Mouse (Mus musculus) lung, postnatal 25 days (tissue): ENCODE measurements around the gene N4bp1.

Experiments
- DNase-seq: peaks from one replicate; pipeline ENCODE4 v3.0.0; 2022; ENCODE audit warnings: low spot score

Gene N4bp1

DNA sequence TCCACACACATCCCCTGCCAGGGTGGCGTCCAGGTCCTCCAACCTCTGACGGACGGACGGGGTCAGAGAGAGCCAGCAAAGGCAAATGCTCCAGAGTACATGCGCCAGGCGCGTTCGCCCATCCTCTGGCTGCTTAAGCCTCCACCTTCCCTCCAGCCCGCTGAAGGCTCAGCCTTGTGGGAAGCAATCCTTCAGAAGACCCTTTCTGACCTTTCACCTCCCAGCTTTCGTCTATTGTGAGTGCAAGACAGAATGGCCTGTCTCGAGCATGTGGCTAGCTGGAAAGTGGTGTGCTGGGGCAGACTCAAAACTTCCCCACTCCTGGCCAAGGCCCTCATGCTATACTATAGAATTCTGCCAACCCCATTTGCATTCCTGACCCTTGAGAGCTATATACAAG lies 30.4 kb downstream of the N4bp1 start:
- no peak for DNase-seq

- no peak for DNase-seq
These were observed 31.1 kb downstream of the N4bp1 start for GRCm38 (mm10) chr8:86853989-86854373.

DNA sequence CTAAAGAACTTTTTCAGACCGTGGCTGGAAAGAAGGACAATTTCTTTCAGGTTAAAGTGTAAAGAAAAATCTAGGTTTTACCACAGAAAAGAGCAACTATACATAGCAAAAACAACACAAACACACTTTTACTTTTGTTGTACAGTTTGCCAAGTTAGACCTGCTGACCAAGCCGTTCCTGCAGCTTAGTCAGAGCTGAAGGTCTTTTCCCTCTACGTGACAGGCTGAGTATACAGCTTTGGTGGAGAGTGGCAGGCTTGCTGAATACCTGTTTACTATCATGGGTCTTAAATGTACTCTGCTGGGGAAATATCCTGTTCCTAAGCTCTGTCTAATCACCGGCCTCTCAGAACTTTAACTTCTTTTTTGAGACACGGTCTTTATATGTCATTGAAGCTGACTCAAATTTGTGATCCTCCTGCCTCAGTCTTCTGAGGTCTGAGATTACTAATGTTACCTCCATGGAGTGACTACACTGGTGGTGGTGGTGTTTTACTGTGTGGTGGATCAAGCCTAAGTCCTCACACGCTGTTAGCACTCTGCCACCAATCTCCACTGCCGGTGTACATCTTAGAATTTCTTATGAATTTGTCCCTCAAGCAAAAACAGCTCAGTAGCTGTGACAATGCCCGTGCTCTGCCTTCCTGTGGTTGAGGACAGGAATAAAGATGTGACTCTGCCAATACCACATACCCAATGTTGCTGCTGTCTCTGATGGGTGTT lies 31.6 kb downstream of the N4bp1 start:
- DNase-seq = no peak

DNA sequence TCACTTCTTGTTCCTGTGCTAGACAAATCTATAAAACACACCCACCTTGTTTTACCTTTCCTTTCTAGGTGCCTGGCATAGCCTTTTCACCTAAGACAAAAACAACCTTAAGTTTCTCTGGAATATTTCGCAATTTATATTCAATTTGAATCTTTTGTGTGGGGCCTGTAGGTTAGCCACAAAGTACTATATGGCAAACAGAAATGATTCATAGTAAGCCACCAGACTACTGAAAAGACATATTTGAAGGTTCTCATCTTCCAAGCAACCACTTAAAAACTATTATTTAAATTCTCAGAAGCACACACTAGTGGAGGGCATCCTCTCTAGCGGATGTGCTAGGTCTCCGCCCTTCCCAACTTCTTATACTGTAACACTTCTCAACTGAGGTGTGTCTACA lies 32.6 kb downstream of the N4bp1 start:
- no peak for DNase-seq

DNA sequence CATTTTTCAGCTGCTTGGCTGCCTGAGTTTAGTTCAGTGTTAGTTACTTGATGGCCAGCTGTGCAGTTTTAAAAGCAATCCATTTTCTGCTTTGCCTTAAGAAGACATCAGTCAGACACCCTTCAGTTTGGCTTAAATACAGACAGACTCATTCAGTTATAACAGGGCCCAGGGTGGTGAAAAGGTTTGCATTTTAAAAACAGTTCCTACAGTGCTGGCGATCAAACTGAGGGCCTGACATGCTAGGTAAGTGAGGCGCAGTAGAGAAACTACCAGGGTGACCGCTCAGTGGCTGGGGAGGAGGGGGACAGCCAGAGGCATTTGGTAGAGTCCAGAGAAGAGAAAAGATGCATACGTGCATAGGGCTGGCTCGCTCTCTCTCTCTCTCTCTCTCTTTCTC lies 36.2 kb downstream of the N4bp1 start:
- DNase-seq = no peak

DNA sequence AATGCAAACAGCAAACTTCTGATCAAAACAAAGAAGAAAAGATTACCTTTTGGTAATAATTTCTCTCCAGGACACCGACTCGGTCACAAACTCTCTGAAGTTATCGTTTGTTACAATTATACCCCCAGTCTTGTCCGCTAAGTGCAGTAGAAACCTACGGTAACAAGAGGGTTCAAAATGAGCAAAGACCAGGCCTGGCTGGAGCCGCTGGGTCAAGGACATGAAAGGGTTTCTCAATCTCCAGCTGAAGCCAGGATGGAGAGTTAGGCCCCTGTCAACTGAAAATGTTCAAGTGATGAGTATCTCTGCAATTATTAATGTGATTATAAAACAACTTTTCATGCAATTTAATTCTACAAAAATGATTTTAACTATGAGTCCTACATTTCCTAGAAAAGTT lies 36.7 kb downstream of the N4bp1 start:
- no peak for DNase-seq

DNA sequence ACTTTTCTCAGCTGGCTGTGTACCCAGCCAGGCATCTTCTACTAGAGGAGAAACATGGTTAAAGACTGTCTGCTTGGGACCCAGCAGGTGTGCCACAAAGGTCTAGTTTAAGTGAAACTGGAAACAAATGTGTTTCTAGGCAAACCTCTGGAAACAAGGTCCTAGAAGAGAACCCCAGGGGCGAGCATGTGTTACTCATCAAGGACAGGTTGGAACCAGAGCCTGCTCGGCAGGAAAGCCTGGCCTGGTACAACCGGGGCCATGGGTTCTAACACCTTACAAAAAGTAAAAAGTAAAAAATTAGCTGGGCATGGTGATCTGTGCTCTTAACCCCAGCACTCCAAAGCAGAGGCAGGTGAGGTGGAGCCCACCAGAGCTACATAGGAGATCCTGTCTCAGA lies 38.0 kb downstream of the N4bp1 start:
- no peak for DNase-seq

DNA sequence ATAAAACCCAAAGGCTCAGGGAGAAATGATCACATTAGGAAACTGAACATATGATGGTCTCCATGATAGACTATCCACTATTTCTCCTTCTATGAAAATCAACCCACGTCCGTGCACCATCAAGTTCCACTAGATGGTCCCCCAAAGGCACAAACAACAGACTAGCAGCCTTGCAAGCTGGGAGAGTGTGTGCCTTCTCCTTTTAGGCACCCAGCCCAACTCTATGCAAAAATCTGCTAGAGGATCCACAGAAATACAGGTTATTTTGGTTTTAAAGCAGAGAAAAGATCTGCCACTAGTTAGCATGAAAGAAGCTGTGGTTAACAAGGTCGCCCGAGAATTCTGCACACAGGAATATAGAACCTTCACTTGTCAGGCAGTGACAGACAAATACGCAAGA lies 39.2 kb downstream of the N4bp1 start:
- no peak for DNase-seq

DNA sequence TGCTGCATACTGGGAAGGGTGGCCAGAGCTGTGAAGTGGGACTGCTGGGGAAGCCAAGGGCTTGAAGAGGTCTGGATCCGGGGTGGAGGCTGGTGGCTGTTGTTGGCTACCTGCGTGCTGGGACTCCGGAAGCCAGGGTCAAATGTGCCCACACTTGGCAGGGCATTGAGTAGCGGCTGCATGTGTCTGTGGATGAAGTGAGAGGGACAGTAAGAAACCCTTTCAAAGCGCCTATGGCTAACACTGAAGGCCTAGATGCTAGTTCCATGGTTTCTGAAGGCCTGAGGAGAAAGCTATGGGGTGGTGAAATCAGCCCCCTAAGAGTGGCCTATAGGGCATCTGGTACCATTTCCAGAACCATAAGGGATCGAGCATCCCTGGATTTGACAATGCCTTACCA lies 40.2 kb downstream of the N4bp1 start:
- DNase-seq = no peak

DNA sequence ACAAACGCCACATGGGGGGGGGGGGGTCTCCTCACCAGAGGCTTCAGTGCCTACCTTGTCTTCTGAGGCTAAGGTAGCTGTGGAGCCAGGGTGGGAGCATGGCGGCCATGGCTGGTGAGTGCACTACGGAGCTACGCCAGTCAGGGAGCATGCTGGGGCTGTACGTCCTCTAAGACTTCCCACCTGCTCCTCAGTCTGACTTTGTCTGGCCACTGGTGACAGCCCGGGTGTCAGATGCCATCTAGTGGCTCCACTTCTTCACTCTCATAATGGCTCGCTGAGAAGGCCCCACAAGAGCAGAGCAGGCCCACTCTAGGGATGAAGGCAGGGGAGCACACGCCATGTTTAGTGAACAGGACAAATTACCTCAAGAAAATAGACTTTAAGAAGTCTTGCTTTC lies 41.2 kb downstream of the N4bp1 start:
- peak; percentile 33 for DNase-seq

GRCm38 (mm10) chr8:86841556-86842309 lies 43.3 kb downstream of the N4bp1 start:
- no peak for DNase-seq

DNA sequence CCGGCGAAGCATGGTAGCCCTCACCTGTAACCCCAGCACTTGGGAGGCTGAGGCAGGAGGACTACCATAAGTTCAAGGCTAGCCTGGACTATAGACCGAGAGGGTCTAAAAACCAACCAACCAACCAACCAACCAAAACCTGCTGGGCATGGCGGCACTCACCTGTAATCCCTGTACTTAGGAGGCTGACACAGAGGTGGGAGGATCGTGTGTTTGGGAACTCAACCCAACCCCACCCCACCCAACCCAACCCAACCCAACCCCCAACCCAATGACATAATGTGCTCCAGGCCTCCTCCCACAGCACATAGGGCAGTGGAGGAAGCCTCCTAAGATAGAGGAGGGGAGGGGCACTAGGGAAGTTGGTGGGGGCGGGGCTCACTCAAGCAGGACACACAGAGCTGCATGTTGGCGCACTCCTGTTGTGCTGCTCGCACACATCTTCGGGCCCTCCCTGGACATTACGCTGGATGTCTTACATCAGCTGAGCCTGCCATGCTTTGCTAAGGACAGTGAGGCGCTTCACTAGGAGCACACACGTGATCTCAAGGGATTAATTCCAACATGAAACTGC lies 44.9 kb downstream of the N4bp1 start:
- no peak for DNase-seq

DNA sequence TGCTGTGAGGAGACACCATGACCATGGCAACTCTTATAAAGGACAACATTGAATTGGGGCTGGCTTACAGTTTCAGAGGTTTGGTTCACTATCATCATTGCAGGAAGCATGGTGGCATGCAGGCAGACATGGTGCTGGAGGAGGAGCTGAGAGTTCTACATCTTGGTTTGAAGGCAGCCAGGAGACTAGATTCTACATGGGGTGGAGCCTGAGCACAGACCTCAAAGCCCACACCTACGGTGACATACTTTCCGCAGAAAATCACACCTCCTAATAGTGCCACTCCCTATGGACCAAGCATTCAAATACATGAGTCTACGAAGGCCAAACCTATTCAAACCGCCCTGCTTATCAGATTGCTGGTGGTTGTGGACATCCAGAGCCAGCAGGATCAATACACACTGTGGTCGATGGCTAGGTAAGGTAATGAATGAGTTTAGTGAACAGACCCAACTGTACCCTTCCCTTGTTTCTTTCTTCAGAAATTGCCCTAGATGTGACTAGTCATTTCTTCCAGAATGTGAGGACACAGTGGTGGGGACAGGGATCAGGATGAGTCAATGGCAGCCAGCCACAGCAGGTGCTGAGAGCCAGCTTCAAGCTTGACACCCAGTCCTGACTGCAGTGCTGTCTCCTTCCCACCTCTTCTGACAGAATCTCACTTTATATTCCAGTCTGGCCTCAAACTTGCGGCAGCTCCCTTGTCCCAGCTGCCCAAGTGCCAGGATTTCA lies 46.2 kb downstream of the N4bp1 start:
- DNase-seq = no peak

DNA sequence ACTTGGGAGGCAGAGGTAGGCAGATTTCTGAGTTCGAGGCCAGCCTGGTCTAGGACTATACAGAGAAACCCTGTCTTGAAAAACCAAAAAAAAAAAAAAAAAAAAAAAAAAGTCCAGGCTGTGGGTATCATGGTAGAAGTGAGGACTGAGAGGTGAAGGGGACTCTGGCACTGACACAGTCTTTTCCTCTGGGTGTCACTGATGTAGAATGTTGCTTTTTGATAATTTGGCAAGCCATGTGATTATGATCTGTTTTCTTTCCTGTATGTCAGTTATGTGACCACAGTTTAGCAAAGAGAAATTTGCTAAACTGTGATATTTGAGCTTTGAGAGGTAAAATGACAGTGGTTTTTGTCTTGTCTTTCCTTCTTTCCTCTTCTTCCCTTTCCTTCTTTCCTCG lies 47.8 kb downstream of the N4bp1 start:
- DNase-seq = no peak

GRCm38 (mm10) chr8:86835881-86836280 lies 49.2 kb downstream of the N4bp1 start:
- no peak for DNase-seq

GRCm38 (mm10) chr8:86834496-86835260 lies 50.4 kb downstream of the N4bp1 start:
- no peak for DNase-seq

GRCm38 (mm10) chr8:86833937-86834336 lies 51.1 kb downstream of the N4bp1 start:
- no peak for DNase-seq

- DNase-seq = no peak
These were observed 56.1 kb downstream of the N4bp1 start for GRCm38 (mm10) chr8:86828925-86829324.

DNA sequence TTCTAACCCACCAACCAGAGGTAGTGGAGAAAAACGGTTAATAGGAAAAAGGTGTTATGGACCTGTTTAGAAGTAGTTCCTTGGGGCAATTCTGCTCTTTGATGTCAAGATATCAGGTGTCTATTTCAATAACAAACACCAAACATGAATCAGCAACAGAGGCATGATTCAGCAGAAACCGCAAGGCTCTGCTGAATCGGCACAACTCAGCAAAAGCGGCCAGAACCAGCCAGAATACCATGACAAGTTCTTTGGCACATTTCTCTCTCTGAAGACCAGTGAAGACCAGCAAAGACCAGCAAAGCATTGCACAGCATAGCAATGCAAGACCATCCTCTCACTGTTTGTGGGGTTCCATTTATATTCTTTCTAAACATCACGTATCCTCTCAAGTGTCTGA lies 57.9 kb downstream of the N4bp1 start:
- DNase-seq = no peak

DNA sequence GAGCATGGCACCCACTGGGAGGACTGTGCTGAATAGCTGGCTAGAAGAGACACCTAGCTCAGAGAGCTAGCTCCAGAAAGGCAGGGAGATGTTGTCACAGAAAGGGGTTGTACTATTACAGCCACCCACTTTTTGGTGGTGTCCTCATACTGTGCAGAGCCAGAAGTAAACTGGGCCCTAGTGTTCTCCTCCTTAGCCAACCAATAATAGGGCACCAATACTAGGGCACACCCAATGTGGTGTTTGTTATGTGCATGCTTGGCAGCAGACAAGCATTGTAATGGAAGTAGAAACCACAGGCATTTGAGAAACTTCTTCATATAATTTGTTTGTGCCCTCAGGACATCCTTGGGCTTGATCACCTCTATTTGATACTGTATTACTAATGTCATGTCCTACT lies 58.5 kb downstream of the N4bp1 start:
- DNase-seq = no peak

DNA sequence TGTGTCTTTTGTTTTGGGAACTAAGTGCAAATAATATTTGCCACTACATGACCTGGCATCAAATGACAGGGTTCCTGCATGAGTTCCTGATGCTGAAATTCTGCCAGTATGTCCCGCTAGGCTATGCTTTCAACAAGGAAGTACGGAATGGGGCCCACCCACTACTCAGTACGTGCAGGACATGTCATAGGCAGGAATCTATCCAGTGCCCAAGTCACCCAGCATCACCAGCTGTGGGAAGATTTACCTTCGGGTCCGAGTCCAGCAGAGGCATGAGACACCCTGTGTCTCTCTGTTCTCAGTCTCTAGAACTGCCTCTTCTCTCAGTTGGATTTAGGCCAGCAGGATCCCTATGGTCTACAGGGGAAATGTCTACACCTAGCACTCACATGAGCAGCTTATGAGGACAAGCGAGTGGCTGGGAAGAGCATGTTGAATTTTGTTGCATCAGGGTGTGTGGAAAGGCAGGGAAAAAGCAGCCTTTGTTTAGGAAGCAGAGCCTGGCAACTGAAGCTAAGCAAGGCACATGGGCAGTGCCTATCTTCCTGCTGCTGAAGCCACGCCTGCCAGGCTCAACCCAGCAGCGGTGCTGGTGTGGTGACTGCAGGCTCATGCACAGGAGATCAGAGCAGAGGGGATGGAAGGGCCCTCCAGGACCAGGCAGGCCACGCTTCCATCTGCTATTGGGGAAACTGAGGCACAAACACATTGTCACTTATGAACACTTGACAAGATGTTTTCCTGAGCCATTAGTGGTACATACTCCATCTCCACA lies 59.2 kb downstream of the N4bp1 start:
- peak; percentile 20 for DNase-seq
